Mouse (Mus musculus) CH12.LX (cell line): ENCODE measurements around the gene Nsd2. TPM values are rescaled to one million over a fixed set of nuclear protein-coding genes. Genes with fewer than 3 reads are reported as not detected.

Experiments used
- DNase-seq: peaks from one replicate; pipeline ENCODE4 v3.0.0-alpha.2; 2013; ENCODE audit errors: extremely low read depth
- H3K27ac ChIP-seq: 2 replicates; pipeline ENCODE4 v1.5.1; 2012; ENCODE audit warnings: low read depth, mild to moderate bottlenecking, control low read depth, moderate library complexity; ENCODE audit not compliant: insufficient read depth
- H3K27me3 ChIP-seq: replicated peaks from 2 replicates; pipeline ENCODE3; 2012; ENCODE audit warnings: inconsistent platforms
- H3K36me3 ChIP-seq, 2 experiments: replicated peaks in 1 of 2; 2 replicates each; pipeline versions ENCODE3 to v1.6.1; 2012; ENCODE audit warnings: inconsistent platforms in 1 of 2, low read length in 1 of 2, mild to moderate bottlenecking in 1 of 2, mixed read lengths in 1 of 2, moderate library complexity in 1 of 2; ENCODE audit not compliant: control insufficient read depth in 1 of 2, insufficient read depth in 1 of 2
- H3K4me1 ChIP-seq, 2 experiments: 2 replicates each; pipeline ENCODE4 v1.6.1; 2012; ENCODE audit warnings: inconsistent platforms in 1 of 2, moderate library complexity in 1 of 2; ENCODE audit not compliant: insufficient read depth in 2 of 2, control insufficient read depth in 1 of 2
- H3K4me2 ChIP-seq: 2 replicates; pipeline ENCODE4 v1.6.1; 2012; ENCODE audit warnings: low read depth, mild to moderate bottlenecking, control low read depth; ENCODE audit not compliant: poor library complexity, insufficient read depth, severe bottlenecking
- H3K4me3 ChIP-seq, 3 experiments: fragments of 150-350 bp in 1 of 3; sonication (generic) in 1 of 3; replicated peaks in 1 of 3; 2 replicates each; pipeline versions ENCODE3 to v1.5.1; 2011 to 2012; ENCODE audit warnings: low read depth in 2 of 3, low read length in 2 of 3, mild to moderate bottlenecking in 2 of 3, moderate library complexity in 2 of 3, control low read depth in 1 of 3, improper control_type of control experiment in 1 of 3, inconsistent platforms in 1 of 3, mixed read lengths in 1 of 3; ENCODE audit not compliant: poor library complexity in 1 of 3
- H3K79me2 ChIP-seq: replicated peaks from 2 replicates; pipeline ENCODE4 v1.6.1; 2012; ENCODE audit warnings: mild to moderate bottlenecking, moderate library complexity; ENCODE audit not compliant: control insufficient read depth, poor library complexity, insufficient read depth, severe bottlenecking; ENCODE audit errors: extremely low read depth
- H3K9ac ChIP-seq: 2 replicates; pipeline ENCODE4 v1.6.1; 2012; ENCODE audit warnings: low read depth, mild to moderate bottlenecking, control low read depth, moderate library complexity; ENCODE audit not compliant: insufficient read depth
- H3K9me3 ChIP-seq: replicated peaks from 2 replicates; pipeline ENCODE3; 2012; ENCODE audit warnings: low read length, inconsistent platforms, mixed read lengths
- BHLHE40 ChIP-seq: IDR thresholded peaks from 2 replicates; pipeline ENCODE4 v1.6.1; 2011; ENCODE audit warnings: mild to moderate bottlenecking, low read depth, low read length, improper control_type of control experiment
- CHD1 ChIP-seq: IDR thresholded peaks from 2 replicates; pipeline ENCODE4 v1.6.1; 2012; ENCODE audit warnings: low read depth, low read length, improper control_type of control experiment, inconsistent platforms
- CTCF ChIP-seq, 2 experiments: IDR thresholded peaks in 1 of 2; conservative IDR thresholded peaks in 1 of 2; 2 replicates each; pipeline ENCODE4 v1.5.1; 2011 to 2012; ENCODE audit warnings: low read depth in 2 of 2, low read length in 2 of 2, improper control_type of control experiment in 1 of 2, inconsistent platforms in 1 of 2, mild to moderate bottlenecking in 1 of 2, moderate library complexity in 1 of 2
- ELF1 ChIP-seq: IDR thresholded peaks from 2 replicates; pipeline ENCODE4 v1.6.1; 2014; ENCODE audit warnings: low read depth, mild to moderate bottlenecking, inconsistent platforms, low read length, improper control_type of control experiment
- EP300 ChIP-seq: IDR thresholded peaks from 2 replicates; pipeline ENCODE4 v1.6.1; 2011; ENCODE audit warnings: low read length, improper control_type of control experiment
- ETS1 ChIP-seq: conservative IDR thresholded peaks from 2 replicates; pipeline ENCODE4 v1.6.1; 2012; ENCODE audit warnings: low read depth, mild to moderate bottlenecking, inconsistent platforms, low read length, improper control_type of control experiment, moderate library complexity
- GABPA ChIP-seq: IDR thresholded peaks from 2 replicates; pipeline ENCODE4 v1.6.1; 2012; ENCODE audit warnings: low read depth, low read length, improper control_type of control experiment, inconsistent platforms; ENCODE audit not compliant: insufficient replicate concordance
- MAFK ChIP-seq: IDR thresholded peaks from 2 replicates; pipeline ENCODE4 v1.6.1; 2011; ENCODE audit warnings: low read length, improper control_type of control experiment; ENCODE audit not compliant: insufficient replicate concordance
- MAX ChIP-seq: IDR thresholded peaks from 2 replicates; pipeline ENCODE4 v1.6.1; 2011; ENCODE audit warnings: low read length, improper control_type of control experiment
- MEF2A ChIP-seq: IDR thresholded peaks from 2 replicates; pipeline ENCODE4 v1.6.1; 2014; ENCODE audit warnings: low read depth, mild to moderate bottlenecking, inconsistent platforms, low read length, improper control_type of control experiment, borderline replicate concordance
- NELFE ChIP-seq: IDR thresholded peaks from 2 replicates; pipeline ENCODE4 v1.6.1; 2011; ENCODE audit warnings: low read depth, low read length, improper control_type of control experiment
- NRF1 ChIP-seq: IDR thresholded peaks from 2 replicates; pipeline ENCODE4 v1.6.1; 2014; ENCODE audit warnings: low read depth, mild to moderate bottlenecking, inconsistent platforms, low read length, improper control_type of control experiment, moderate library complexity
- PAX5 ChIP-seq: IDR thresholded peaks from 2 replicates; pipeline ENCODE4 v1.6.1; 2012; ENCODE audit warnings: low read length, inconsistent platforms, mixed read lengths
- RCOR1 ChIP-seq: conservative IDR thresholded peaks from 2 replicates; pipeline ENCODE4 v1.6.1; 2012; ENCODE audit warnings: low read depth, mild to moderate bottlenecking, inconsistent platforms, low read length, improper control_type of control experiment
- SIN3A ChIP-seq: IDR thresholded peaks from 2 replicates; pipeline ENCODE4 v1.6.1; 2012; ENCODE audit warnings: low read length, improper control_type of control experiment, inconsistent platforms
- TCF12 ChIP-seq: IDR thresholded peaks from 2 replicates; pipeline ENCODE4 v1.6.1; 2014; ENCODE audit warnings: low read depth, mild to moderate bottlenecking, inconsistent platforms, low read length, improper control_type of control experiment
- USF1 ChIP-seq: IDR thresholded peaks from 2 replicates; pipeline ENCODE4 v1.6.1; 2014; ENCODE audit warnings: low read depth, mild to moderate bottlenecking, inconsistent platforms, low read length, improper control_type of control experiment
- USF2 ChIP-seq: conservative IDR thresholded peaks from 2 replicates; pipeline ENCODE4 v1.6.1; 2011; ENCODE audit warnings: low read depth, low read length, improper control_type of control experiment
- ZC3H11A ChIP-seq: IDR thresholded peaks from 2 replicates; pipeline ENCODE4 v1.6.1; 2012; ENCODE audit warnings: low read depth, mild to moderate bottlenecking, inconsistent platforms, low read length, improper control_type of control experiment
- ZNF384 ChIP-seq: IDR thresholded peaks from 2 replicates; pipeline ENCODE4 v1.6.1; 2012; ENCODE audit warnings: low read depth, low read length, improper control_type of control experiment, inconsistent platforms
- dilution Hi-C: fragments of 300-500 bp; cut with MboI; formaldehyde crosslinking; loops from 2 replicates; pipeline ENCODE4 v1.14.3; 2020; ENCODE audit warnings: low sequenced_read_pairs; ENCODE audit not compliant: extremely low pct_unique_long_range_greater_than_20kb, extremely low pct_ligation_motif_present
- in situ Hi-C: fragments of 300-500 bp; cut with MboI; formaldehyde crosslinking; loops from 3 replicates; pipeline ENCODE4 v1.14.3; 2019; ENCODE audit warnings: low sequenced_read_pairs, low pct_ligation_motif_present, low pct_unique_long_range_greater_than_20kb, mixed read lengths
- polyA plus RNA-seq: library from polyadenylated mRNA; unstranded; fragments of >175 nt; gene quantifications from 2 replicates; pipeline ENCODE4 v1.2.1, GENCODE M21; 2012; ENCODE audit warnings: low read depth; ENCODE audit not compliant: insufficient read length
- total RNA-seq, 2 experiments: library from RNA; depleted of rRNA; stranded (reverse); fragments of 300-350 nt in 1 of 2; fragments of >200 nt in 1 of 2; gene quantifications; 2 replicates each; pipeline ENCODE4 v1.2.3; 2012 to 2014

Nsd2 gene
- total and polyA plus RNA-seq, 3 experiments, result 39.8 to 55.0 (median 49.9) TPM

- peak in 1 of 2 experiments; percentile 36; a peak in 2 of 4 replicates for TF ChIP-seq CTCF (conservative IDR thresholded peaks at IDR 0.05 in 1 of 2, IDR thresholded peaks at IDR 0.05 in 1 of 2; ENCODE audit: low read depth in 2 of 2, low read length in 2 of 2)
- no peak for TF ChIP-seq BHLHE40
- peak; percentile 83 for TF ChIP-seq NELFE
- no peak for TF ChIP-seq CHD1
- peak; percentile 74 for TF ChIP-seq TCF12
- no peak for TF ChIP-seq ZC3H11A
Observed at GRCm38 (mm10) chr5:33782345-33782998, 38.1 kb upstream of the Nsd2 start, which contains the start of gene Letm1 (continued).

- Histone ChIP-seq H3K9ac (peak overlapping the region; percentile 28), H3K4me3 (peak overlapping the region; percentile 71 to 93 (median 89)), H3K4me2 (peak overlapping the region; percentile 58; the same call in 1 of the 2 replicates), H3K27me3 (no peaks in the 10 kb centered on the region), H3K27ac (no peak overlapping the region)
- in situ Hi-C loops (loop anchor here (5.0 kb wide), 1 partner anchor 34 kb away; no protein-coding TSS in a partner anchor), dilution Hi-C loops (no loop called here)
- DNase-seq, result no peak
- TF ChIP-seq RCOR1 (no peak), MEF2A (no peak), EP300 (no peak), CTCF (conservative IDR thresholded peaks at IDR 0.05 in 1 of 2, IDR thresholded peaks at IDR 0.05 in 1 of 2; ENCODE audit: low read depth in 2 of 2, low read length in 2 of 2) (no peak), MAFK (no peak), ELF1 (no peak), MAX (no peak), USF2 (no peak), ZNF384 (no peak), USF1 (no peak), SIN3A (no peak), GABPA (no peak), ETS1 (no peak), PAX5 (no peak), NRF1 (no peak), CHD1 (no peak)
- TF ChIP-seq, all 38 proteins: peak for 0
- no peaks in the 10 kb centered on the region for H3K79me2 ChIP-seq
- H3K4me1 ChIP-seq, result peaks cover 3 to 23% of the 10 kb centered on the region in 2 experiments; a peak in 3 of 4 replicates
- peaks cover 0 to 13% of the 10 kb centered on the region in 2 experiments for H3K36me3 ChIP-seq
- H3K9me3 ChIP-seq, result no peaks in the 10 kb centered on the region
Observed at GRCm38 (mm10) chr5:33782999-33783390, 37.5 kb upstream of the Nsd2 start.
